Mouse (Mus musculus): Measurements from ENCODE around the gene Hsf5. TPM values are rescaled to one million over a fixed set of nuclear protein-coding genes. Genes with fewer than 3 reads are reported as not detected.

Hsf5 gene
- total RNA-seq, 2 experiments from 2014 or later = not detected

- ATAC-seq (replicated peaks; ENCODE audit: low FRiP score, poor library complexity, severe bottlenecking) = no peak
Measured at GRCm38 (mm10) chr11:87617606-87618005, 642 bp downstream of the Hsf5 start.

GRCm38 (mm10) chr11:87623160-87623559 is 6.2 kb downstream of the Hsf5 start:
- ATAC-seq (replicated peaks; ENCODE audit: low FRiP score, poor library complexity, severe bottlenecking) = no peak

GRCm38 (mm10) chr11:87629859-87630258 is 12.9 kb downstream of the Hsf5 start:
- ATAC-seq (replicated peaks; ENCODE audit: low FRiP score, poor library complexity, severe bottlenecking) = peak; percentile 72

GRCm38 (mm10) chr11:87638793-87639192 is 21.8 kb downstream of the Hsf5 start:
- ATAC-seq (replicated peaks; ENCODE audit: low FRiP score, poor library complexity, severe bottlenecking) = no peak

- ATAC-seq (replicated peaks; ENCODE audit: low FRiP score, poor library complexity, severe bottlenecking) = peak; percentile 95
Measured at GRCm38 (mm10) chr11:87639206-87639605, 22.2 kb downstream of the Hsf5 start.

GRCm38 (mm10) chr11:87642865-87643264 is 25.9 kb downstream of the Hsf5 start:
- no peak for ATAC-seq (replicated peaks; ENCODE audit: low FRiP score, poor library complexity, severe bottlenecking)

GRCm38 (mm10) chr11:87654693-87655092 is 37.7 kb downstream of the Hsf5 start:
- ATAC-seq (replicated peaks; ENCODE audit: low FRiP score, poor library complexity, severe bottlenecking) = no peak

GRCm38 (mm10) chr11:87659216-87659615 is 42.3 kb downstream of the Hsf5 start:
- no peak for ATAC-seq (replicated peaks; ENCODE audit: low FRiP score, poor library complexity, severe bottlenecking)

- peak; percentile 91 for ATAC-seq (replicated peaks; ENCODE audit: low FRiP score, poor library complexity, severe bottlenecking)
Measured at GRCm38 (mm10) chr11:87662407-87662806, 45.4 kb downstream of the Hsf5 start, which contains the start of gene Rnf43. TSS of gene Rnf43 (plus strand) at chr11:87662722.

GRCm38 (mm10) chr11:87662822-87663221 is 45.9 kb downstream of the Hsf5 start:
- ATAC-seq (replicated peaks; ENCODE audit: low FRiP score, poor library complexity, severe bottlenecking) = no peak

GRCm38 (mm10) chr11:87663948-87664347 is 47.0 kb downstream of the Hsf5 start:
- no peak for ATAC-seq (replicated peaks; ENCODE audit: low FRiP score, poor library complexity, severe bottlenecking)

- no peak for ATAC-seq (replicated peaks; ENCODE audit: low FRiP score, poor library complexity, severe bottlenecking)
Measured at GRCm38 (mm10) chr11:87664521-87664920, 47.6 kb downstream of the Hsf5 start.

- ATAC-seq (replicated peaks; ENCODE audit: low FRiP score, poor library complexity, severe bottlenecking) = no peak
Measured at GRCm38 (mm10) chr11:87665224-87665623, 48.3 kb downstream of the Hsf5 start.

- no peak for ATAC-seq (replicated peaks; ENCODE audit: low FRiP score, poor library complexity, severe bottlenecking)
Measured at GRCm38 (mm10) chr11:87665658-87666057, 48.7 kb downstream of the Hsf5 start.

- no peak for ATAC-seq (replicated peaks; ENCODE audit: low FRiP score, poor library complexity, severe bottlenecking)
Measured at GRCm38 (mm10) chr11:87666256-87667035, 49.5 kb downstream of the Hsf5 start.

GRCm38 (mm10) chr11:87667107-87668090 is 50.4 kb downstream of the Hsf5 start:
- no peak for ATAC-seq (replicated peaks; ENCODE audit: low FRiP score, poor library complexity, severe bottlenecking)

GRCm38 (mm10) chr11:87673282-87673681 is 56.3 kb downstream of the Hsf5 start:
- ATAC-seq (replicated peaks; ENCODE audit: low FRiP score, poor library complexity, severe bottlenecking) = no peak

- no peak for ATAC-seq (replicated peaks; ENCODE audit: low FRiP score, poor library complexity, severe bottlenecking)
Measured at GRCm38 (mm10) chr11:87675606-87676005, 58.6 kb downstream of the Hsf5 start.

GRCm38 (mm10) chr11:87677756-87678155 is 60.8 kb downstream of the Hsf5 start:
- ATAC-seq (replicated peaks; ENCODE audit: low FRiP score, poor library complexity, severe bottlenecking) = no peak

- ATAC-seq (replicated peaks; ENCODE audit: low FRiP score, poor library complexity, severe bottlenecking) = no peak
Measured at GRCm38 (mm10) chr11:87678545-87678944, 61.6 kb downstream of the Hsf5 start.

GRCm38 (mm10) chr11:87678976-87679375 is 62.0 kb downstream of the Hsf5 start:
- ATAC-seq (replicated peaks; ENCODE audit: low FRiP score, poor library complexity, severe bottlenecking) = no peak

All from erythroid progenitor cell, adult 5-6 weeks (primary cell).